Mouse (Mus musculus) macrophage (primary cell): Measurements from ENCODE around the gene Irf1. TPM values are rescaled to one million over a fixed set of nuclear protein-coding genes. Genes with fewer than 3 reads are reported as not detected.

ENCODE experiments used
- H3K27ac ChIP-seq: fragments of 350-480 bp; formaldehyde crosslinking; 2 replicates; pipeline ENCODE4 v1.9.0; 2021
- H3K36me3 ChIP-seq: fragments of 350-480 bp; formaldehyde crosslinking; 2 replicates; pipeline ENCODE4 v1.9.0; 2021; ENCODE audit errors: inconsistent target
- H3K4me3 ChIP-seq: fragments of 350-480 bp; formaldehyde crosslinking; 2 replicates; pipeline ENCODE4 v1.9.0; 2021; ENCODE audit errors: inconsistent target
- H3K79me2 ChIP-seq: fragments of 350-480 bp; formaldehyde crosslinking; 2 replicates; pipeline ENCODE4 v1.9.0; 2021; ENCODE audit errors: inconsistent target
- whole genome bisulfite sequencing: methylation state at CpG from one replicate; pipeline ENCODE4 v1.1.7; 2026; ENCODE audit warnings: inconsistent platforms; ENCODE audit not compliant: missing documents; 5-methylcytosine and 5-hydroxymethylcytosine counted together
- polyA plus RNA-seq: library from polyadenylated mRNA; stranded (reverse); fragments of 250-400 nt; gene quantifications from 3 replicates; pipeline ENCODE4 v1.2.4, GENCODE M21; 2018; ENCODE audit warnings: inconsistent platforms

Irf1 gene
- polyA plus RNA-seq, 1 experiment from 2014 or later: 77.3 TPM

DNA sequence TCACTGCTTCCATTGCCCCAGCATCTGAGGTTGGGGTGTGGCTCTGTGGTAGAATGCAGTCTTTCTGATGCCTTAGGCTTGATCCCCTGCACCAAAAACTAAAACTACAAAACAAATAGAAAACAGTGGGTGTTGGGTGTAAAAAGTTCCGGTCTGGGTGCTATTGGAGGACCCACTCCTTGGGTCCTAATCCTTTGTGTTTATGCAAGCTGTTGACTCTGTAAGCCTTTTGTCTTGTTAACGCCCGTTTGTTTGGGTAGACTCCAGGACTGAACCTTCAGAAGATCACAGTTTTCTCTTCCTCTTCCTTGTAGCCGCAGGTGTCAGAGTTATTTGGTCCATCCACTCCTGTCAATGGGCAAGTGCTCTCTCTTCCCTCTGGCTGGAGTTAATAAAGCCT is 30.2 kb downstream of the Irf1 start:
- H3K4me3 ChIP-seq: no peak overlapping the region
- 81% methylated on average over 4 of the region's 4 CpGs for WGBS
- no peak overlapping the region for H3K27ac ChIP-seq
- no peaks in the 10 kb centered on the region for H3K79me2 ChIP-seq
- H3K36me3 ChIP-seq: no peaks in the 10 kb centered on the region

DNA sequence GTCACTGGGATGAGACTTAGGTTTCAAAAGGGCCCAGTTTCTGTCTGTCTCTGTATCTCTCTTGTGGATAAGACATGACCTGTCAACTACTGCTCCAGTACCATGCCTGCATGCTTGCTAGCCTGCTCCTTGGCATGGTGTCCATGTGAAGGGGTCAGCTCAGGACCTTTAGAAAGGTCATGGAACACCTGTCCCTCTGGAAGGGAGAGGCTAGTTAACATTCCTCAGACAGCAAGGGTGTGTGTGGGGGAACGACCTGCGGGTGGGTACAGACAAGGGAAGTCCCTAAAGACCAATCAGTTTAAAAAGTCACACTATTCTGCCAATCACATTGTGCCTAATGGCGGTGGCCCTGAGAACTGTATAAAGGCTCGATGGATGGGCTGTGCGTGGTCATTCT is 31.2 kb downstream of the Irf1 start:
- Histone ChIP-seq H3K27ac (no peak overlapping the region), H3K79me2 (no peaks in the 10 kb centered on the region), H3K36me3 (no peaks in the 10 kb centered on the region), H3K4me3 (no peak overlapping the region)
- 98% methylated on average over 5 of the region's 5 CpGs for WGBS

DNA sequence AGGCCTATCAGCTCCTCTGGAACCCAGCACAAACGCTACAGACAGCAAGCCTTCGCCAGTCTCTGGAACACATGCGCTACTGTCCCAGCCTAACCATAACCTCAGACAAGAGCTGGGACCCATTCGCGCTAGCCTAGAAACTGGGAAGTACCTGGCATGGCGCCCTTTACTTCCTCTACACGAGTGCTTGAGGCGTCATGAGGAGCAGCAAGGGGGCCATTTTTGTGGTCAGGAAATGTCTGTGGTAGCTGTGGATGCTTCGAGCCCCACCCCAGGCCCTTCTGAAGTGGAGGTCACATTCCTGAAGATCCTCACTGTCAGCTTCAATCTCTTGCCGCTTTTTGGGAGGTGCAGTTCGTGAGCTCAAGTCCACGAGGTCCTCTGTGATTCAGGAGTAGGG is 33.3 kb downstream of the Irf1 start:
- 42% methylated on average over 12 of the region's 12 CpGs for WGBS
- Histone ChIP-seq H3K27ac (no peak overlapping the region), H3K4me3 (no peak overlapping the region), H3K36me3 (no peaks in the 10 kb centered on the region), H3K79me2 (no peaks in the 10 kb centered on the region)

DNA sequence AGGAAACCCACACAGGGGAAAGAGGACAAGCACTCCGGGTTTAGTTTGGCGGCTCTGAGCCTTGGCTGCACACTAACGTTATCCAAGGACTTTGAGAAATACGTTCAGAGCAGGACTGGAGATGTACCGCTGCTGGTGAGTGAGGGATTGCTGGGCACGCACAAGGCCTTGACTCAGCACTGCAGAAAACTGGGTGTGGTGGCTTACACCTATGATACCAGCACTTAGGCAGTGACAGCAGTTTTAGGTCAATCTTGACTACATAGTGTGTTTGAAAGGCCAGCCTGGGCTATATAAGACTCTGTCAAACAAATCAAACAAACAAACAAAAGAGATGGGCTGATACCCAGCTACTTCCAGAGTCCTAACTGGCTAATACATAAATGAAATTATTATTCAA is 33.7 kb downstream of the Irf1 start:
- H3K36me3 ChIP-seq: no peaks in the 10 kb centered on the region
- H3K79me2 ChIP-seq: no peaks in the 10 kb centered on the region
- WGBS: 68% methylated on average over 6 of the region's 6 CpGs
- no peak overlapping the region for H3K4me3 ChIP-seq
- H3K27ac ChIP-seq: no peak overlapping the region

DNA sequence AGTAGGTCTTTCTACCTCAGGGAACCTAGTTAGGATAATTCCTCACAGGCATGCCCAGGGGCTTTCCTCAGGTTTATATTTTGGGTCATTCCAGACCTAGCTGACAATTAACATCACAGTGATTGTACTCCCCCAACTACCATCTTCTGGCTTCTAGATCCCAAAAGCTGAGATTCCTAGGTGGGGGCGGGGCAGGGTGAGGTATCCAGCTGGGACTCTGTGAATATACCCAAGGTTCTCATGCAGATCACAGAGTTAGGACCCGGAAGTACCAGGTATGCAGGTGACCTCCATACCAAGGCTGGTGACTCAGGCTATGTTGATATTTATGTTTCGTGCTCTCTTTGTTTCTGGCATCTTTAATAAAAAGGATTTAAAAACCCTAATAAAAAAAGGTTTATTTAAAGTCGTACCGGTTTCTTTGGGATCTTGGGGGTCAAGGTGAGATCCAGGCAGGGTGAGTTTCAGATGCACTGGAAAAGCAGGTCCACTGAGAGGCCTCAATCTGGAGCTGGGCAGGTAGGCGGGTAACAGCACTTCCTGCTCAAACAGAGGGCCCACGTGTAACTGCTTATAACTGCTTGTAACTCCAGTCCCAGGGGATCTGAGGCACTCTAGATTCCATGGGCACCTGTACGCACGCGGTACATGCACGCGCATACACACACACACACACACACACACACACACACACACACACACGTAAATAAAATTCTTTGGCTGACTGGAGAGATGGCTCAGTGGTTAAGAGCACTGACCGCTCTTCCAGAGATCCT is 34.9 kb downstream of the Irf1 start:
- H3K4me3 ChIP-seq: no peak overlapping the region
- H3K27ac ChIP-seq: no peak overlapping the region
- H3K79me2 ChIP-seq: no peaks in the 10 kb centered on the region
- no peaks in the 10 kb centered on the region for H3K36me3 ChIP-seq
- 85% methylated on average over 9 of the region's 14 CpGs for WGBS

DNA sequence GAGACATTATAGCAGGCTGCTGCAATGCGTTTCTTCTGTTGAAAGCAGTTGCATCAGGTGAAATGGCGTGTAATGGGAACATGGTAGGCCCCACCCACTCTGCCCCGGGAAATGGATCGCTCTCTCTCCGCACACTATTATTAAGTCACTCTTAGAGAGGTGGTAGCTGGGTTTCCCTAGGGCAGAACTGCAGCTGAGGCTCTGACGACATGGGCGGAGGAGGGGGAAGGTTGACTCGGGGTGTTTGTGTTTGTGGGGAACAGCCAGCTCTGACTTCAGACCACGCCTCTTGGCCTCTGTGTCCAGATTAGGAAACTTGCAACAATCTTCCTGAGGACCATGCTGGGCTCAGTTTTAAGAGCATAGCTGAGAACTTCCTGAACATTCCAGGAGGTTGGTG is 36.0 kb downstream of the Irf1 start:
- Histone ChIP-seq H3K36me3 (no peaks in the 10 kb centered on the region), H3K79me2 (no peaks in the 10 kb centered on the region), H3K4me3 (no peak overlapping the region), H3K27ac (no peak overlapping the region)
- 57% methylated on average over 9 of the region's 9 CpGs for WGBS

DNA sequence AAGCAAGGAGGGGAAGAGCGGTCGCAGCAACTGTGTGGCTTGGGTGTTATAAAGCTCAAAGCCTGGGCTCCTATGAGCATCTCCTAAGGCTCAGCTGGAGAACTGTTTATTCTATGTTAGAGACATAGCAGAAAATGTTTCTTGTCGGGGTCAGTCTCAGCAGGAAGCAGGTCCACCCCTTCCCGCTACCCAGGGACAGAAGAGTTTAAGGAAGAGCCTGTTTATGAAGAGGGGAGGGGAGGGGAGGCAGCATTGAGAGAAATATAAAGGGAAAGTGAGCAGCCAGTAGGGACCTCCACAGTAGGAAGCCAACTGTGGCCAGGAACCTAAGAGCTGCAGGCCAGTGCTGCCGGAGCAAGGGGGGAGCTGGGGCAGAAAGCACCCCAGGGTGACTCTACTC is 39.5 kb downstream of the Irf1 start:
- no peaks in the 10 kb centered on the region for H3K36me3 ChIP-seq
- no peak overlapping the region for H3K27ac ChIP-seq
- no peak overlapping the region for H3K4me3 ChIP-seq
- no peaks in the 10 kb centered on the region for H3K79me2 ChIP-seq
- WGBS: 64% methylated on average over 5 of the region's 5 CpGs

DNA sequence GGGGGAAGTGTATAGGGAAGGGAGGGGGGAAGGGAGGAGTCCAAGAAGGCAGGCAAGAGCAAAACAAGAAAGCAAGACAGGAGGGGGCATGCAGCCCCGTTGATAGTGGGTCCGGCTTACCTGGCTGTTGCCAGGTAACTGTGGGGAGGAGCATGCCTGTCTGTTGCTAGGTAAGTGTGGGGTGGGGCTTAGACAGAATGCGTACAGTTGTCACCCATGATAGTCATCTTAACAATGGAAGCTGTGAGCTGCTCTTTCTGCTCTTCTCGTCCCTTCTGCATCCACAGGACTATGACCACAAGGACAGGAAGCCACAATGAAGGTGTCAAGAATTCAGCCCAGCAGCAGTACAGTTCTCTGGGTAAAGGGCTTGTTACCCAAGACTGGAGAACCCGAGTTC is 40.3 kb downstream of the Irf1 start:
- Histone ChIP-seq H3K79me2 (no peaks in the 10 kb centered on the region), H3K4me3 (no peak overlapping the region), H3K27ac (no peak overlapping the region), H3K36me3 (no peaks in the 10 kb centered on the region)
- WGBS: 53% methylated on average over 5 of the region's 5 CpGs

- Histone ChIP-seq H3K27ac (no peak overlapping the region), H3K36me3 (no peaks in the 10 kb centered on the region), H3K4me3 (no peak overlapping the region), H3K79me2 (no peaks in the 10 kb centered on the region)
- 94% methylated on average over 2 of the region's 2 CpGs for WGBS
Measured at GRCm38 (mm10) chr11:53810749-53811148, 40.9 kb downstream of the Irf1 start.

- Histone ChIP-seq H3K36me3 (no peaks in the 10 kb centered on the region), H3K79me2 (no peaks in the 10 kb centered on the region), H3K27ac (no peak overlapping the region), H3K4me3 (no peak overlapping the region)
- 92% methylated on average over 3 of the region's 3 CpGs for WGBS
Measured at GRCm38 (mm10) chr11:53811312-53811711, 41.5 kb downstream of the Irf1 start.

DNA sequence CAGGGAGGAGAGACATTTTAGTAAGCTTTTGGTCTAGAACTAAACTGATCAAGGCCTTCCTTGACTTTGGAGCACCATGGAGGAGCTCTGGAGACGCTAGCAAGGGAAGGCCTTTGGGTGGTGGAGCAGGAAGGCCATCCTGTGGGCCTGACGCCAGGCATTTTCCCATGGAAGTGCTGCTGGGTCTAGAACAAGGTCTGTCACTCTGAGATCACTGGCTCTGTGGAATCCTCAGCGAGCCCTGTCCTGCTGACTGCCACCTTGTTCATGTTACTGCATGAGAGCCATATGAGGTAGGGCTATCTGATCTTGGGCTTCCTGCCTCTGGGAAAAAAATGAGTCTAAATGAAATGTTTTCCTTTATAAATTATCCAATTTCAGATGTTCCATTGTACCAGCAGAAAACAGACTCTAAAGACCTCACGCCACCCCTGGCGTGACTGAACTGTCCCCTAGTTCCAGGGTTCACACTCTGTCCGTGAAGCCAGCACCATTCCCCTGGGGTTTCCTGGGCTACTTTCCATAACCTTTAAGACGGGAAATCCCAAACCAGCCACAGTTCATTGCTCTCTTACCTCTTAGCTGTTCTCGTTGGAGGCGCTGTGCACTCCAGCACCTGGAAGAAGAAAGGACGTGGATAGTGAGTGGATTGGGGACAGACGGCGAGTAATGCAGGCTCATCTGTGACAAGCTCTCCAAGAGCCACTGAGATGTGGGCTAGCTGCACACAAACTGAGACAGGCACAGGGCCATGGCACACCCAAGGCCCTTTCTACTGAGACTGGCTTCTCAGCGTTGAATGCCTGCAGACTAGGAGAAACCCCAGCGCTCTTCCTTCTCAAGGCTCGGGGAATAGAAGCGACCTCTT is 43.4 kb downstream of the Irf1 start:
- Histone ChIP-seq H3K4me3 (no peak overlapping the region), H3K27ac (no peak overlapping the region), H3K36me3 (no peaks in the 10 kb centered on the region), H3K79me2 (no peaks in the 10 kb centered on the region)
- WGBS: 96% methylated on average over 16 of the region's 16 CpGs

DNA sequence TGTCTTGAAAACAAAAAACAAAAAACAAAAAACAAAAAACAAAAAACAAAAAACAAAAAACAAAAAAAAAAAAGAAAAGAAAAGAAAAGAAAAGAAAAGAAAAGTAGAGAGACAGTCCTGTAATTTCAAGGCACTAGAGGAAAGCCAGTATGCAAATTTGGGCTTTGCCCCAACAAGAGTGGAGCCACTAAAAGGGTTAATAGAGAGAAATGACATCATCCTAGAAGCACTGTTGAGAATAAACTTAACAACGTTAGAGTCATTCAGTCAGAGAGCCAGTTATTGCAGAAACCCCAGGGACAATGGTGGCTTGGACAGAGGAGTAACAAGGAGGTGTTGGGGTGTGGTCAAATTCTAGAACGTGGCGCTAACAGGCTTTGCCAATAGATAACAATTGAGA is 45.0 kb downstream of the Irf1 start:
- Histone ChIP-seq H3K36me3 (no peaks in the 10 kb centered on the region), H3K4me3 (no peak overlapping the region), H3K27ac (no peak overlapping the region), H3K79me2 (no peaks in the 10 kb centered on the region)
- 61% methylated on average over 3 of the region's 3 CpGs for WGBS

DNA sequence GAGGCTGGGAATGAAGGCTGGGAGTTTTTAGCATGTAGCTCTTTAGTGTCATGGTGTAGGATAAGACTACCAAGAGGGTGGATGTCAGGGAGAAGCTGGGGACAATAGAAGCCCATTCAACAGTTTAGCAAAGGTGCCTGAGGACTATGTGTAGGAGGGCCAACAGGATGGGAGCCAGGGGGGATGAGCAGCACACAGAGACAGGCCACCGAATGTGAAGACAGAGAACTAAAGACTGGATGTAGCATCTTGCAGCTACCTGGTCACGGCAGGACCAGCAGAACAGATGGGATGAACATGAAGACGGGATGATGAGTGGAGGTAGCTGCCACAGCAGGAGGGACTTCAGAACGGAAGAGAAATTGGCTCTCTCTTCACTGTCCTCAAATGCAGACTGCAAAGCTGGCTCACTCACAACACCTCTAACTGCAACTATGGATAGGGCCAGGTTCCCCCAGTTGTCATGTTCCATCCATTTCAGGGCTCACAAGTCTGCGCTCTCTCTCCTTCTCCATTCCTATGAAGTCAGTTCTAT is 47.1 kb downstream of the Irf1 start:
- no peaks in the 10 kb centered on the region for H3K79me2 ChIP-seq
- 98% methylated on average over 5 of the region's 5 CpGs for WGBS
- no peak overlapping the region for H3K4me3 ChIP-seq
- no peaks in the 10 kb centered on the region for H3K36me3 ChIP-seq
- H3K27ac ChIP-seq: no peak overlapping the region

- no peak overlapping the region for H3K4me3 ChIP-seq
- H3K36me3 ChIP-seq: no peaks in the 10 kb centered on the region
- no peaks in the 10 kb centered on the region for H3K79me2 ChIP-seq
- H3K27ac ChIP-seq: no peak overlapping the region
- 72% methylated on average over 6 of the region's 6 CpGs for WGBS
Measured at GRCm38 (mm10) chr11:53818794-53819193, 49.0 kb downstream of the Irf1 start.

GRCm38 (mm10) chr11:53819511-53819910 is 49.7 kb downstream of the Irf1 start:
- WGBS: 100% methylated on average over 6 of the region's 6 CpGs
- no peak overlapping the region for H3K4me3 ChIP-seq
- H3K27ac ChIP-seq: no peak overlapping the region

More at GRCm38 (mm10) chr11:53819511-53819910, 49.7 kb downstream of the Irf1 start:
- Histone ChIP-seq H3K79me2 (no peaks in the 10 kb centered on the region), H3K36me3 (no peaks in the 10 kb centered on the region)
